Mouse (Mus musculus) forebrain, embryonic 15.5 days (tissue): ENCODE measurements around the gene Krtap17-1. TPM values are rescaled to one million over a fixed set of nuclear protein-coding genes. Genes with fewer than 3 reads are reported as not detected.

Source experiments
- ATAC-seq: fragments of 200-750 bp; cut with Nextera tagmentation; replicated peaks from 2 replicates; pipeline ENCODE4 v1.8.0; 2017; ENCODE audit warnings: mild to moderate bottlenecking, moderate TSS enrichment, moderate library complexity
- H3K27ac ChIP-seq: fragments of 300-500 bp; sonication (generic); replicated peaks from 2 replicates; pipeline ENCODE4 v1.5.1; 2015; ENCODE audit warnings: mild to moderate bottlenecking, inconsistent platforms
- H3K27me3 ChIP-seq: fragments of 300-500 bp; sonication (generic); 2 replicates; pipeline ENCODE4 v1.6.1; 2015; ENCODE audit warnings: inconsistent platforms
- H3K36me3 ChIP-seq: fragments of 300-500 bp; sonication (generic); 2 replicates; pipeline ENCODE4 v1.6.1; 2015; ENCODE audit warnings: mild to moderate bottlenecking, inconsistent platforms
- H3K4me1 ChIP-seq: fragments of 300-500 bp; sonication (generic); 2 replicates; pipeline ENCODE4 v1.6.1; 2015; ENCODE audit warnings: inconsistent platforms
- H3K4me2 ChIP-seq: fragments of 300-500 bp; sonication (generic); replicated peaks from 2 replicates; pipeline ENCODE4 v1.6.1; 2015; ENCODE audit warnings: mild to moderate bottlenecking, inconsistent platforms
- H3K4me3 ChIP-seq: fragments of 300-500 bp; sonication (generic); 2 replicates; pipeline ENCODE4 v1.5.1; 2015; ENCODE audit warnings: mild to moderate bottlenecking, inconsistent platforms
- H3K9ac ChIP-seq: fragments of 300-500 bp; sonication (generic); replicated peaks from 2 replicates; pipeline ENCODE4 v1.6.1; 2015; ENCODE audit warnings: mild to moderate bottlenecking, inconsistent platforms
- H3K9me3 ChIP-seq: fragments of 300-500 bp; sonication (generic); 2 replicates; pipeline ENCODE4 v1.6.1; 2016; ENCODE audit warnings: inconsistent platforms
- WGBS: fragments of 180-500 bp; shearing (Covaris S2); methylation state at CpG from one replicate; pipeline ENCODE4 v1.1.7; 2015; ENCODE audit warnings: mixed read lengths; 5-methylcytosine and 5-hydroxymethylcytosine counted together
- polyA plus RNA-seq: library from polyadenylated mRNA; unstranded; fragments of >200 nt; fragmentation: Nextera tagmentation; extraction: Ambion mirVana; gene quantifications from 2 replicates; pipeline ENCODE4 v1.2.1, GENCODE M21; 2015

Krtap17-1 gene
- polyA plus RNA-seq, result not detected in 2 replicates

GRCm38 (mm10) chr11:99993620-99994383 is at the start of gene Krtap17-1:
Krtap17-1 (minus strand) TSS chr11:99993994.
- H3K9me3 ChIP-seq, result no peaks in the 10 kb centered on the region
- no peak within 1 kb of the TSS for H3K9ac ChIP-seq
- H3K4me1 ChIP-seq, result 0 out of 2 replicates have a peak, but pooled peaks cover 5% of the 10 kb centered on the region
- H3K4me3 ChIP-seq, result peak within 1 kb of the TSS; percentile 14
- H3K27me3 ChIP-seq, result no peaks in the 10 kb centered on the region
- no peak within 1 kb of the TSS for H3K27ac ChIP-seq
- 25% methylated on average over 24 of the region's 26 CpGs for WGBS
- peak within 1 kb of the TSS; percentile 32 for H3K4me2 ChIP-seq
- ATAC-seq, result no peak
- H3K36me3 ChIP-seq, result no peaks in the 10 kb centered on the region

- Histone ChIP-seq H3K4me3 (no peak within 1 kb of the TSS), H3K36me3 (no peaks in the 10 kb centered on the region), H3K4me2 (no peak within 1 kb of the TSS), H3K9me3 (no peaks in the 10 kb centered on the region), H3K4me1 (no peaks in the 10 kb centered on the region), H3K9ac (no peak within 1 kb of the TSS), H3K27me3 (no peaks in the 10 kb centered on the region), H3K27ac (no peak within 1 kb of the TSS)
- ATAC-seq, result no peak
- 89% methylated on average over 6 of the region's 6 CpGs for WGBS
Observed at GRCm38 (mm10) chr11:100041454-100041853, 47.7 kb upstream of the Krtap17-1 start, which contains the start of gene Krt34. Krt34 (minus strand) TSS chr11:100041554.

- Histone ChIP-seq H3K9me3 (no peaks in the 10 kb centered on the region), H3K27ac (no peak within 1 kb of the TSS), H3K27me3 (no peaks in the 10 kb centered on the region), H3K4me3 (no peak within 1 kb of the TSS), H3K4me1 (no peaks in the 10 kb centered on the region), H3K4me2 (no peak within 1 kb of the TSS), H3K9ac (no peak within 1 kb of the TSS), H3K36me3 (no peaks in the 10 kb centered on the region)
- ATAC-seq, result no peak
- 96% methylated on average over 6 of the region's 6 CpGs for WGBS
Observed at GRCm38 (mm10) chr11:100029768-100030167, 36.0 kb upstream of the Krtap17-1 start, which contains the start of gene Krt33b. Krt33b (minus strand) TSS chr11:100029868.

- no peaks in the 10 kb centered on the region for H3K27me3 ChIP-seq
- H3K9me3 ChIP-seq, result no peaks in the 10 kb centered on the region
- H3K4me3 ChIP-seq, result no peak overlapping the region
- H3K4me1 ChIP-seq, result no peaks in the 10 kb centered on the region
- no peak overlapping the region for H3K9ac ChIP-seq
- WGBS, result 84% methylated on average over 5 of the region's 5 CpGs
- H3K36me3 ChIP-seq, result no peaks in the 10 kb centered on the region
- no peak overlapping the region for H3K27ac ChIP-seq
- H3K4me2 ChIP-seq, result no peak overlapping the region
- no peak for ATAC-seq
Observed at GRCm38 (mm10) chr11:100021438-100021837, 27.6 kb upstream of the Krtap17-1 start.

GRCm38 (mm10) chr11:100019466-100019865 is 25.7 kb upstream of the Krtap17-1 start:
- 94% methylated on average over 1 of the region's 1 CpGs for WGBS
- no peaks in the 10 kb centered on the region for H3K27me3 ChIP-seq

GRCm38 (mm10) chr11:100016112-100016511 is 22.3 kb upstream of the Krtap17-1 start, which contains the start of gene Krt33a:
Krt33a (minus strand) TSS chr11:100016212.
- H3K4me2 ChIP-seq, result no peak within 1 kb of the TSS
- no peak within 1 kb of the TSS for H3K4me3 ChIP-seq
- no peak for ATAC-seq
- H3K27me3 ChIP-seq, result no peaks in the 10 kb centered on the region
- no peaks in the 10 kb centered on the region for H3K4me1 ChIP-seq
- no peak within 1 kb of the TSS for H3K9ac ChIP-seq
- WGBS, result 83% methylated on average over 4 of the region's 4 CpGs
- H3K36me3 ChIP-seq, result no peaks in the 10 kb centered on the region
- H3K27ac ChIP-seq, result no peak within 1 kb of the TSS
- no peaks in the 10 kb centered on the region for H3K9me3 ChIP-seq

More at GRCm38 (mm10) chr11:100019466-100019865, 25.7 kb upstream of the Krtap17-1 start:
- Histone ChIP-seq H3K4me3 (no peak overlapping the region), H3K4me2 (no peak overlapping the region), H3K9me3 (no peaks in the 10 kb centered on the region), H3K9ac (no peak overlapping the region), H3K36me3 (no peaks in the 10 kb centered on the region), H3K27ac (no peak overlapping the region), H3K4me1 (no peaks in the 10 kb centered on the region)
- no peak for ATAC-seq

DNA sequence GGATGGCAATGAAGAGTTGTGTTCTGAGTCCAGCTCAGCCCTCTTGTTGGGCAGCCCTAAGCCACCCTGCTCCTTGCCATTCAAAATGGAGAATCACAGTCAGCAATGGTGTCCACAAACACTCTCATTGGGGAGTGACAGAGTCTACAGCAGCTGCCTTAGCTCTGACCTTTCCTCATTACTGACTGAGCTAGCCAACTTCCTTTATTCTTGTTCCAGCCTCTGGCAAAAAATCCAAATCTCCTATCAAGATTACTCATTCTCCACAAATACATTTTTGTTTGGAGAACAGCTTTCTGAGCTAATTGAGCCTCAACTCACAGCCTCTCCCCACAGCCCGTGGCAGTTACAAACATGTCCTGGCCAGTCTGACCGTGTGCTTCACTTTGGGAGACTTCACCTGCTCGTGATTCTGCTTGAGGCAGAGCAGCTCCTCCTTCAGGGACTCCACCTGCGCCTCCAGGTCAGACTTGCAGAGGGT is 19.9 kb upstream of the Krtap17-1 start:
- no peaks in the 10 kb centered on the region for H3K9me3 ChIP-seq
- no peaks in the 10 kb centered on the region for H3K36me3 ChIP-seq
- WGBS, result 77% methylated on average over 4 of the region's 4 CpGs
- H3K9ac ChIP-seq, result no peak overlapping the region
- no peak overlapping the region for H3K4me3 ChIP-seq
- no peaks in the 10 kb centered on the region for H3K4me1 ChIP-seq
- H3K27me3 ChIP-seq, result no peaks in the 10 kb centered on the region
- no peak overlapping the region for H3K27ac ChIP-seq
- no peak overlapping the region for H3K4me2 ChIP-seq
- ATAC-seq, result no peak

DNA sequence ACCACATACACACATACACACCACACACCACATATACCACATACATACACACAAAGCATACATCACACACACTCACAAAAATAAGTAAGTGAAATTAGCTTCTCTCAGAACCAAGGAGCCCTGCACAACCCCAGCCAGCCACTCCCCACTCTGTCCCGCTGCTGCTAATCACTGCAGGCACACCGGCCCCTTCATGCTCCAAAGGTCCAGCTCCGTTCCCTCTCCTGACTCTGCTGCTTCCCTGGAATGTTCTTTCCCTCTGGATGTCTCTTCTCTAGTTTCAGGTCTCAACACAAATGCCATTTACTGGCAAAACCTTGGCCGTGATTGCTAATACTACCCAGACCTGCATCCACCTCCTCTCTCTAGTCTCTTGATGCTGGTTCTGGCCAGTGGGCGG is 16.9 kb upstream of the Krtap17-1 start:
- Histone ChIP-seq H3K27ac (no peak overlapping the region), H3K9me3 (no peaks in the 10 kb centered on the region), H3K4me3 (no peak overlapping the region), H3K4me2 (no peak overlapping the region), H3K9ac (no peak overlapping the region), H3K4me1 (no peaks in the 10 kb centered on the region), H3K36me3 (no peaks in the 10 kb centered on the region), H3K27me3 (no peaks in the 10 kb centered on the region)
- 87% methylated on average over 5 of the region's 5 CpGs for WGBS
- ATAC-seq, result no peak

- Histone ChIP-seq H3K27ac (no peak overlapping the region), H3K9me3 (no peaks in the 10 kb centered on the region), H3K4me1 (no peaks in the 10 kb centered on the region), H3K4me2 (no peak overlapping the region), H3K4me3 (no peak overlapping the region), H3K9ac (no peak overlapping the region), H3K36me3 (no peaks in the 10 kb centered on the region), H3K27me3 (no peaks in the 10 kb centered on the region)
- ATAC-seq, result no peak
- WGBS, result 86% methylated on average over 5 of the region's 5 CpGs
Observed at GRCm38 (mm10) chr11:100008336-100008735, 14.5 kb upstream of the Krtap17-1 start.

DNA sequence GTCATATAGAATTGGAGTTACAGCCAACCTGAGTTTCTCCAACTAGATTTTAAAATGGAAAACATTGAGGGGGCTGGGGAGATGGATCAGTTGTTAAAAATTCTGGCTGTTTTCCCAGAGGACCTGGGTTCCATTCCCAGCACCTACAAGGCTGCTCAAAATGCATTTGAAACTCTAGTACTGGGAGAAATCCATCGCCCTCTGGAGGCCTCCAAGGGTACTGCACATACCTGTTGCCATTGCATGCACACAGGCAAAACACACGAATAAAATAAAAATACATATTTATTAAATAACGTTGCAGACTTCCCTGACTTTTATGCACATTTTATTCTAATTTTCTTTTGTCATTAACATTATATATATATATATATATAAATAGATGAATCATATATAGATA is 12.8 kb upstream of the Krtap17-1 start:
- Histone ChIP-seq H3K27me3 (no peaks in the 10 kb centered on the region), H3K4me3 (no peak overlapping the region), H3K9ac (no peak overlapping the region), H3K4me2 (no peak overlapping the region), H3K9me3 (no peaks in the 10 kb centered on the region), H3K4me1 (no peaks in the 10 kb centered on the region), H3K36me3 (no peaks in the 10 kb centered on the region), H3K27ac (no peak overlapping the region)
- no peak for ATAC-seq
- 54% methylated on average over 3 of the region's 3 CpGs for WGBS

- no peaks in the 10 kb centered on the region for H3K9me3 ChIP-seq
- no peak overlapping the region for H3K4me3 ChIP-seq
- ATAC-seq, result no peak
- H3K27me3 ChIP-seq, result no peaks in the 10 kb centered on the region
- no peak overlapping the region for H3K4me2 ChIP-seq
- no peaks in the 10 kb centered on the region for H3K36me3 ChIP-seq
- no peaks in the 10 kb centered on the region for H3K4me1 ChIP-seq
- H3K27ac ChIP-seq, result no peak overlapping the region
- H3K9ac ChIP-seq, result no peak overlapping the region
- WGBS, result 89% methylated on average over 8 of the region's 8 CpGs
Observed at GRCm38 (mm10) chr11:100005905-100006304, 12.1 kb upstream of the Krtap17-1 start.

- Histone ChIP-seq H3K27me3 (no peaks in the 10 kb centered on the region), H3K27ac (no peak overlapping the region)
- no peak for ATAC-seq
Observed at GRCm38 (mm10) chr11:100004846-100005245, 11.1 kb upstream of the Krtap17-1 start.

More at GRCm38 (mm10) chr11:100004846-100005245, 11.1 kb upstream of the Krtap17-1 start:
- no peak overlapping the region for H3K4me2 ChIP-seq
- no peak overlapping the region for H3K4me3 ChIP-seq
- H3K9ac ChIP-seq, result no peak overlapping the region
- H3K36me3 ChIP-seq, result no peaks in the 10 kb centered on the region
- H3K9me3 ChIP-seq, result no peaks in the 10 kb centered on the region
- H3K4me1 ChIP-seq, result no peaks in the 10 kb centered on the region
- WGBS, result 25% methylated on average over 6 of the region's 6 CpGs
